Mouse (Mus musculus) gastrocnemius, postnatal 14 days (tissue): ENCODE measurements around the gene Il24. TPM values are rescaled to one million over a fixed set of nuclear protein-coding genes. Genes with fewer than 3 reads are reported as not detected.

Source experiments
- DNase-seq: peaks from one replicate; pipeline ENCODE4 v3.0.0; 2021; ENCODE audit warnings: mixed read lengths
- intact Hi-C: fragments of 180-260 bp; cut with DNase I; formaldehyde crosslinking; loops from one replicate; pipeline ENCODE4 v1.15.1; 2025; ENCODE audit warnings: low total_unique reads
- long read RNA-seq, 2 experiments: library from polyadenylated mRNA; stranded (forward); transcript quantifications; one replicate each; pipeline ENCODE4 v2.0.0; 2021
- total RNA-seq, 2 experiments: library from RNA; stranded (reverse); gene quantifications; 2 replicates each; pipeline ENCODE4 v1.2.3; 2021

Il24 gene
- total RNA-seq: not detected
- long read RNA-seq, experiment 1: 0 reads
- long read RNA-seq, experiment 2: 0 reads

DNA sequence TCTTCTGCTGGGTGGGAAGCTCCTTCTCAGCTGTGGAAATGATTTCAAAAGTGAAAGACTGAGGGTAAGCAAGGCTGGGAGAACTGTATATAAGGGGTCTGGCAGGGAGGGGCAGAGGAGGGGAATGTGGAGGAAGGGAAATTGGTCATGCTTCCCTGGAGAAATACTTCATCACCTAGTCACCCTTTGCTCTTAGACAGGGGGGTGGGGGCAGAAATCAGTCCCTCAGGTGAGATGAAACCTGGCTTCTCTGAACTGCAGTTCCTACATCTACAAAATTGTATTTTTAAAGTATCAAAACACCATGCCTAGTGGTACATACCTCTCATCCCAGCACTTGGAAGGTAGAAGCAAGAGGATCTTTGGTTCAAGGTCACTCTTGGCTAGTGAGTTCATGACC is at the start of gene Il24:
Gene Il24 (minus strand): TSS at position 101 of the 400 bp plus-strand sequence.
- intact Hi-C loops: no loop called here
- no peak for DNase-seq

DNA sequence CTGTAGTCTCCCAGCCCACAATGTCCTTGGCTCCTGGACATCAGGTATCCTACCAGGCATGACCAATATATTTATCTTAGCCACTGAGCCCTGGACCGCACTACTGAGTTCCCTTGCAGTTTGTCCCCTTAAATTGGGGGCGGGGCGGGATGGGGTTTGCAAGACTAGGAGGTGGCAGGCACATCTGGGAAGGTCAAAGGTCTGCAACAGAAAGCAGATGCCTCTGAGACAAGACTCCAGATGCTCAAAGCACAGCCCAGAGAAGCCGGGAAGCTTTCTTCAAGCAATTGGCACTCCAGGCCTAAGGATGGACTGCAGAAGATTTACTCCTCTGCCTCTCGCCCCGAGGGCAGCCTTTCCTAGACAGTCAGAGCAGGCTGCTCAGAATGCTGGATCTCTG is 49.1 kb upstream of the Il24 start:
- intact Hi-C loops: no loop called here
- DNase-seq: no peak

- intact Hi-C loops: no loop called here
- DNase-seq: no peak
These were observed 39.2 kb upstream of the Il24 start for GRCm38 (mm10) chr1:130926484-130926883.

DNA sequence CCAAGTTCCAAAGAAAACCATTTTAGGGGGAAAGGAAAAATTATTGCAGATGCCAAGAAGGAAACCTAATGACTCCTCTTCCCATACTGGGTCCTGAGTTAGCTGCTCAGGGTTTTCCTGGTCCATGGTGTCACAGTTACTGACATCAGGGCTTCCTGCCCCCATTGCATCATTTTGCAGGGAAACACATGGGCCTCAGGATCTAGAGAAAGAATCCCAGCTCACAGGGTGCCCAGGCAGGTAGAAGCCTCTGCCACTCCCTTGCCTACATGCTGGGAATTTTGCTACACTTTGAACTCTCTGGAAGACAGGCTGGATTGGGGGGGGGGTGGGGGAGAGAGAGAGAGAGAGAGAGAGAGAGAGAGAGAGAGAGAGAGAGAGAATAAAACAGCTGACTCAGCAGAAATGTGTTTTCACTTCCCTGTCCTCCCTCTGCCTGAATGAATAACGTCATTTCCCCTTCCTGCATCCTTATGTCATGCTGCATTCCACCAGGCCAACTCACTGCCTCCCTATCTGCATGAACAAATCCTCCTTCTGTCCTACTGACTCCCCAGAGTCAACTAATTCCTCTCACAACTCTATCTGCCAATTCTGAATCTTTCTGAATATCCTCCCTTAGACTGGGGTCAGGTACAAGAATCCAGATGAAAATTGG is 31.2 kb upstream of the Il24 start:
- DNase-seq: no peak
- intact Hi-C loops: no loop called here

DNA sequence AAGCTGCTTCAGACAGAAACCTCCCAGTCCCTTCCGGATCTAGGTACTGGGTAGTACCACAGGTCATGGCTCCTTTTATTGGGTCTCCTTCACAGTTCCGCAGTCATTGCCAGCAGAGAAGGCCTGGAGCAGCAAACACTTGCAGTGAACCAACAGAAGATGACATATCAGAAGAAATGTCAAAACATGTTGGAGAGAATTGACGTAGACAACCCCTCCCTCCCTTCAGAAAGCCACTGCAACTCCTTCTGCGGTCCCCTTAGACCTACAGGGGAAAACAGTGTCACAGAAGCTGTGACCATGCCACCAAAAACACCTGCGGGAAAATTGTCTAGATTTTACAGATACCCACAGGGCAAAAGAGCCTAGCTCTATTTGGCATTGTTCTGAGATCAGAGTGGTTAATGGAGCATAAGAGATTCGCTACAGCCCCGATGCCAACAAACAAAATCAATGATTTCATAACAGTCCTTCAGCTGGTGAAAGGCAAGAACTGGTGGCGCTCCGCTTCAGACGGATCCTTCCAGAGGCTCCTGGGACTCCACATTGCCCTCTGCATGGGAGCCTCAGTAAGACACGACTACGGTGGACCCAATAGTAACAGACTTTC is 24.3 kb upstream of the Il24 start, which contains the start of gene Il20:
Gene Il20 (minus strand): TSS at position 51 of the 610 bp plus-strand sequence.
- intact Hi-C loops: no loop called here

GRCm38 (mm10) chr1:130902505-130902904 is 15.3 kb upstream of the Il24 start:
- intact Hi-C loops: no loop called here
- DNase-seq: no peak

More for the DNA sequence above, 24.3 kb upstream of the Il24 start, which contains the start of gene Il20:
- no peak for DNase-seq

DNA sequence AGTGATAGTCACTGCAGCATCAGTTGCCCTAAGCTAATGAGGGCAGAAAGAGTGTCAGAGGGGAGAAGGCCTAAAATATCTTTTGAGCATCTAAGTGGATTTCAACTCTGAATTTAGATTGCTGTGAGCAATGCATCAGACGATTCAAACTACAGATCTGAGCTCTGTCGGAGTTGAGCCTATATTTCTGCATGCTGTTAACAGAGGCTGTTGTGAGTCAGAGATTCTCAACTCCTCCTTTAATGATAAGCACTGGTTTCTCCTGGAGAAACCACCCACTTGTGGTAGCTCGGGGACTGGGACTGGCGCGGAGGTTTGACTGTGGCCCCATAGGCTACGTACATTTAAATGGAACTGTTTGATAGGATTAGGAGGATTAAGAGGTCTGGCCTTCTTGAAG is 7.2 kb upstream of the Il24 start:
- intact Hi-C loops: no loop called here
- DNase-seq: no peak

DNA sequence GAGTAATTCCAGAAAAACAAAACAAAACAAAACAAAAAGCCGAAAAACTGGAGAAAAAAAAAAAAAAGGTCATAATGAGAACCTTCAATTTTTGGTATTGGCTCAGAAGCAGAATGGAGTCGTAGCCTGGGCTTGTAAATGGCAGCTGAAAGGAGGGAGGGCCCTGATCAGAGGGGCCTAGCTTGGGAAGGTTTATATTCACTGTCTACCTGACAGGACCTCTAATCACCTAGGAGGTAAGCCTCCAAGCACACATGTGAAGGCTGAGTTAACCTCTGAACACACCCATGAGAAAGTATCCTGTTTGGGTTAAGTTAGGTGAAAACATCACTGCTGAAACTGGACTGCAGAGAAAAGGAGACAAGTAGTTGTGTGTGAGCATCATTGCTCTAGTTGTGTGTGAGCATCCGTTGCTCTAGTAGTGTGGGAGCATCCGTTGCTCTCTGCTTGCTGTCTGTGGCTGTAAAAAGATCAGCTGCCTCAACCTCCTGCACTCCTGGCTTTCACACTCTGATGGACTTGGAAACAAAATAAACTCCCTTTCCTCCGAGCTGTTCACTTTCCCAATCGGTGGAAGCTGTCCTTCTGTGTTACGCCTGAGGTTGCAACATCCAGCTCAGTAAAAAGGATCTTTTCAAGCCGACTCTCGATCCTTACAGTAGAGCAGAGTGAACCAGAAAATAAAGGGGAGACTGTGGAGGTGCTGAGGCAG is 6.2 kb upstream of the Il24 start:
- intact Hi-C loops: no loop called here
- DNase-seq: no peak

- no peak for DNase-seq
These were observed 5.2 kb upstream of the Il24 start for GRCm38 (mm10) chr1:130892446-130892845.

DNA sequence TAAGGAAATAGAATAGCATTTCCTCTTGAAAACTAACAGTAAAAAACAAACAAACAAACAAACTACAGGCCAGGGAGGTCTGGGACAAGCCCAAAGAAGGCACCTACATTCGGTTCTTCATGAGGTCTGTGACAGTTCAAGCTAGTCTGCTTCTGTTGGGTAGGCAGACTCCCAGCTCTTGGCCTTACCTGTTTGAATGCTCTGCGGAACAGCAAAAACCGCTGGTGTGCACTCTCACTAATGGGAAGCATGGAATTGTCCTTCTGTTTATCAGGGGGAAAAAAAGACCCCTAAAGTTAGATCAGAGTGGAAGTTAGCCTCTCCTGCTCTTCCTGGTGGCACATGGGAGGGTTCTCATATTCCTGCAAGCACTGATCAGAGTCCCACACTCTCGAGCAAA is 4.1 kb downstream of the Il24 start:
- intact Hi-C loops: no loop called here
- DNase-seq: no peak

More at GRCm38 (mm10) chr1:130892446-130892845, 5.2 kb upstream of the Il24 start:
- intact Hi-C loops: no loop called here

DNA sequence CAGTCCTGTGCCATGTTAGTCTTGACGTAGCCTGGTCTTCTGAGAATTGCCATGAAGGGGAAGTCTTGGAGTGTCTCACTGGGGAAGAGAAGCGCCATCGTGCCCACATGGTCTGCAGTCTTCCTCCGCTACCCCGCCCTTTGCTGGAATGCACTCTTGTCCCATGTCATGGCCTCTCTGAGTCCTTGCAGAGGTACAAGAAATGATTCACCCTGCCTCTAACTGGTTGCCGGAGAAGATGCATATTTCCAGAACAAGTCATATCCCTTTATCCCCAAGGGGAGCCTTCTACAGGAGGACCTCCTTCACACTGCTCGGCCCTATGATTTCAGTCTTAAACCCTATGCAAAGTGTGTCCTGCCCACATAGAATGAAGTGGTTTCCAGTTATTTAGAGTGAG is 7.3 kb downstream of the Il24 start:
- no peak for DNase-seq
- intact Hi-C loops: loop anchor here (5.0 kb wide), 2 partner anchors 102 to 172 kb away; no protein-coding TSS in a partner anchor

DNA sequence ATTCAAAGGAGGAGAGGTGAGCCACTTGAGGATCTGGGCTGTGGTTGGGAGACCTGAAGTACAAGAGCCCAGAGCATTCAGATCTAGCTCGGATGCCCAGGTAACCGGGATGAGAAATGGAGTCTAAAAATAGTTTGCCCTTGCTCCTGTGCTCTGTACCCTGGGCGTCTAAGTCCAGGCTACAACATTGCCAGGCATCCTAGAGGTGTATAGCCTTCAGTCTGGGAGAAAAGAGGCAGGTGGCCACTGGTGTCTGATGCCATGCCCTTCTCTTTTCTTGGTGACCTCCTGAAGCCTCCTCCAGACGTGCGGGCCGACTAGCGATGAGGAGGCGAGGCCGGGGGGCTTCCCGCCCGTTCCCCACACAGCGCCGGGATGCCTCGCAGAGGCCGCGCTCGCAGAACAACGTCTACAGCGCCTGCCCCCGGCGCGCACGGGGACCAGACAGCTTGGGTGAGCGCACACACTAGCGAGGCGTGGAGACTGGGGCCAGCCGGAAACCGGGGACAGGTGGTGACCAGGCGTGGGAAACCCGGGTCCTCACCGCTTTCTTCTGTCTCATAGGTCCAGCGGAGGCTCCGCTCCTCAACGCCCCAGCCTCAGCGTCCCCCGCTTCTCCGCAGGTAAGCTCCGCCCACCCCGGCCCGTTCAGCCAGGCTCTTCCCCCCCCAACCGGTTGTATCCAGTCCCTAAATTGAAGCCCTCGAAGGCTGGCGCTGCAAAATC is 9.2 kb downstream of the Il24 start:
- intact Hi-C loops: loop anchor here (5.0 kb wide), 2 partner anchors 104 to 174 kb away; no protein-coding TSS in a partner anchor
- no peak for DNase-seq

DNA sequence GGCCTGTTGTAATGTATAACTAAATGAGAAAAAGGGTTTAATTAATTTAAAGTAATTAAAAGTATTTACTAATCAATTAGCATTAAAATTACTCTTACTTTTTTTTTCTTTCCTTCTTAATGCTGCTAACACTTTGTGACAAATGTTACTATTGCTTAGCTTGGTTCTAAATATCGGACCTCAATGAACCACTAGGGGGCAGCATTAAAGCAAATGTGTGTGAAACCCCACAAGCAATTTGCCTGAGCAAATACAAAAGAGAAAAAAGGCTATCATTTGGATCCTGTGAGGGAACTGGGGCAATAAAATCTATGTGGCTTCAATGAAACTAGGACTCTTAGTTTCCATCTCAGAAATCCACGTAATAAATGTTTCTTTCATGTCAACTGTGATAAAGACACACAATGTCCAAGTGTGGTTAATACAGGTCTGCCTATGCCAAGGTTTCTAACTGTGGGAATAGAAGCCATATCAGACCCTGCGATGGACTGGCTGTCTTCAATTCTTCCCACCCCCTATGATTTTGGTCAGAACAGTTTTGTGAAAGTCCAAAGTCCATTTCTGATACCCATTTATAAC is 10.2 kb downstream of the Il24 start:
- no peak for DNase-seq
- intact Hi-C loops: loop anchor here (5.0 kb wide), 2 partner anchors 105 to 175 kb away; no protein-coding TSS in a partner anchor

DNA sequence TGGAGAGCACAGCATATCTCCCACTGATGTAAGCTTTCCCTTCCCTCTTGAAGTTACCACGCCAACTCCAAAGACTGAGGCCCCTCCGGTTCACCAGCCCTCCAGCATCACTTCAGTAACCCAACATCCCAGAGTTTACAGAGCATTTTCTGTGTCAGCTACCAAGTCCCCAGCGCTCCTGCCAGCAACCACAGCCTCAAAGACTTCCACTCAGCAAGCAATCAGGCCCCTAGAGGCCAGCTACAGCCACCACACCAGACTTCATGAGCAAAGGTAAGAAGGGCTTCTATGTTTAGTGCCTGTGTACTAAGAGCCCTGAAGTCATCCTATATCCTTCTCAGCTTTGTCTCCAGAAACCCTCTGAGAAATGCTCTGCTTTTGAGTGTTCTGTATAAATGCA is 11.3 kb downstream of the Il24 start:
- no peak for DNase-seq
- intact Hi-C loops: loop anchor here (5.0 kb wide), 2 partner anchors 106 to 176 kb away; no protein-coding TSS in a partner anchor

DNA sequence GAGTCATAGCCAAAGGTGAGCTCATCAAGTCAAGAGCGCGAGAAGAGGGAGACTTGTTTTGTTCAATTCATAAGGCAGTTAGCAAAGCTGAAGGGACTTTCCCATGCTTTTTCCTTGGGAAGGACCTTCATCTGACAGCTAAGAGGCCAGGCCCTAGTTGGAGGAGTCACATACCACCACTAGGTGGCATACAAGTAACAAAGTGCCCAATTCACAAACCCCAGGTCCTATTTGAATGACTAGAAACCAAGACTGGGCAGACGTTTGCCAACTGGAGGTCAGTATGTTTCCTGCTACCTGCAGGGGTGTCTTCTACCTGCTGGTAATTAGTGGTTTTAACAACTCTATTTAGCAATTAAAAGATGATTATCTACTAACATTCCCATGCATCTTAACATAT is 12.1 kb downstream of the Il24 start:
- intact Hi-C loops: loop anchor here (5.0 kb wide), 2 partner anchors 107 to 177 kb away; no protein-coding TSS in a partner anchor
- no peak for DNase-seq

DNA sequence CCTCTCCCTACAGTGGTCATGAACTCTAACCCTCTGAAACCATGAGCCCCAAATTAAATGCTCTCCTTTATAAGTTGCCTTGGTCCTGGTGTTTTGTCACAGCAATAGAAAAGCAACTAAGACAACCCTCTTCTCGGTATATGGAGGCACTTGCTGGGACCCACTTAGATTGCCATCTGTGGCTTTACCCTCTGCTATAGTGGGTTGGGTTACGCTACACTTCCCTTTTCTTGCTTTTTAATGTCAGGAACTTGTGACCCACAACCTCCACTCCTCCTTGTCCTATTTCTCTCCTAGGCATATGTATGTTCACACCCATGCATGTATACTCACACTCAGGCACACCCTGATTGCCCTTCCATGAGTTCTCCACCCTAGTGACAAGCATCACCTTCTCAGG is 14.3 kb downstream of the Il24 start:
- no peak for DNase-seq
- intact Hi-C loops: no loop called here

- DNase-seq: no peak
These were observed 21.6 kb downstream of the Il24 start, which contains the start of gene Fcmr for GRCm38 (mm10) chr1:130865541-130866221. Gene Fcmr, plus strand, starts transcription at chr1:130865669.

GRCm38 (mm10) chr1:130864741-130865140 is 22.5 kb downstream of the Il24 start:
- DNase-seq: no peak
- intact Hi-C loops: no loop called here

More at GRCm38 (mm10) chr1:130865541-130866221, 21.6 kb downstream of the Il24 start, which contains the start of gene Fcmr:
- intact Hi-C loops: no loop called here

GRCm38 (mm10) chr1:130864238-130864637 is 23.0 kb downstream of the Il24 start:
- DNase-seq: no peak
- intact Hi-C loops: no loop called here
